Mouse (Mus musculus): ENCODE results near the gene Gstm5. TPM values are rescaled to one million over a fixed set of nuclear protein-coding genes. Genes with fewer than 3 reads are reported as not detected.
"Not testable (repeated sequence)": the region's sequence is repeated elsewhere in the genome, so short reads cannot be mapped to it uniquely, and the experiment has no call there.

Gene Gstm5
- polyA plus RNA-seq, 1 experiment = 20.7 TPM

- no peaks in the 10 kb centered on the region for H3K79me2 ChIP-seq (ENCODE audit: control insufficient read depth, insufficient read depth)
- no peak within 1 kb of the TSS for H3ac ChIP-seq (ENCODE audit: control insufficient read depth, insufficient read length, low read depth)
- H3K36me3 ChIP-seq (ENCODE audit: control insufficient read depth, insufficient read depth) = no peaks in the 10 kb centered on the region
- no peak for TF ChIP-seq MAX (IDR thresholded peaks at IDR 0.05)
- no peak for TF ChIP-seq USF1 (IDR thresholded peaks at IDR 0.05; ENCODE audit: low read depth)
- TF ChIP-seq FOSL1 (IDR thresholded peaks at IDR 0.05; ENCODE audit: insufficient read depth, low read length, poor library complexity, severe bottlenecking) = no peak
- no peak for TF ChIP-seq MYOD1 (IDR thresholded peaks at IDR 0.05; ENCODE audit: control insufficient read depth, insufficient read length, low read depth)
- no peak for TF ChIP-seq CEBPB (IDR thresholded peaks at IDR 0.05; ENCODE audit: low read depth)
- TF ChIP-seq MYOG (IDR thresholded peaks at IDR 0.05; ENCODE audit: control insufficient read depth, extremely low read depth, insufficient read length) = no peak
- TF ChIP-seq CTCF (IDR thresholded peaks at IDR 0.05; ENCODE audit: control insufficient read depth, insufficient read depth, insufficient read length) = no peak
- no peaks in the 10 kb centered on the region for H3K27me3 ChIP-seq (ENCODE audit: control insufficient read depth, insufficient read depth, insufficient read length)
- H3K4me3 ChIP-seq (ENCODE audit: insufficient read depth, poor library complexity, severe bottlenecking) = no peak within 1 kb of the TSS
- no peaks in the 10 kb centered on the region for H3K79me3 ChIP-seq (ENCODE audit: low read depth)
These were observed 18.6 kb upstream of the Gstm5 start, which contains the start of gene Eps8l3 for GRCm38 (mm10) chr3:107877005-107877404. Eps8l3 (plus strand) TSS chr3:107877229.

GRCm38 (mm10) chr3:107877747-107878736 is 17.6 kb upstream of the Gstm5 start:
- TF ChIP-seq USF1 (IDR thresholded peaks at IDR 0.05; ENCODE audit: low read depth) (no peak), CTCF (IDR thresholded peaks at IDR 0.05; ENCODE audit: control insufficient read depth, insufficient read depth, insufficient read length) (no peak), MYOD1 (IDR thresholded peaks at IDR 0.05; ENCODE audit: control insufficient read depth, insufficient read length, low read depth) (no peak), MAX (IDR thresholded peaks at IDR 0.05) (no peak), FOSL1 (IDR thresholded peaks at IDR 0.05; ENCODE audit: insufficient read depth, low read length, poor library complexity, severe bottlenecking) (no peak), MYOG (IDR thresholded peaks at IDR 0.05; ENCODE audit: control insufficient read depth, extremely low read depth, insufficient read length) (no peak), CEBPB (IDR thresholded peaks at IDR 0.05; ENCODE audit: low read depth) (no peak)

GRCm38 (mm10) chr3:107887674-107888495 is 7.7 kb upstream of the Gstm5 start:
- Histone ChIP-seq H3K4me3 (ENCODE audit: insufficient read depth, poor library complexity, severe bottlenecking) (no peak overlapping the region), H3ac (ENCODE audit: control insufficient read depth, insufficient read length, low read depth) (no peak overlapping the region), H3K79me2 (ENCODE audit: control insufficient read depth, insufficient read depth) (no peaks in the 10 kb centered on the region), H3K27me3 (ENCODE audit: control insufficient read depth, insufficient read depth, insufficient read length) (no peaks in the 10 kb centered on the region), H3K36me3 (ENCODE audit: control insufficient read depth, insufficient read depth) (no peaks in the 10 kb centered on the region), H3K79me3 (ENCODE audit: low read depth) (no peaks in the 10 kb centered on the region)
- no peak for TF ChIP-seq MYOD1 (IDR thresholded peaks at IDR 0.05; ENCODE audit: control insufficient read depth, insufficient read length, low read depth)
- no peak for TF ChIP-seq USF1 (IDR thresholded peaks at IDR 0.05; ENCODE audit: low read depth)
- TF ChIP-seq CEBPB (IDR thresholded peaks at IDR 0.05; ENCODE audit: low read depth) = no peak
- no peak for TF ChIP-seq CTCF (IDR thresholded peaks at IDR 0.05; ENCODE audit: control insufficient read depth, insufficient read depth, insufficient read length)
- TF ChIP-seq FOSL1 (IDR thresholded peaks at IDR 0.05; ENCODE audit: insufficient read depth, low read length, poor library complexity, severe bottlenecking) = no peak
- no peak for TF ChIP-seq MAX (IDR thresholded peaks at IDR 0.05)
- TF ChIP-seq MYOG (IDR thresholded peaks at IDR 0.05; ENCODE audit: control insufficient read depth, extremely low read depth, insufficient read length) = no peak

More at GRCm38 (mm10) chr3:107877747-107878736, 17.6 kb upstream of the Gstm5 start:
- Histone ChIP-seq H3K79me2 (ENCODE audit: control insufficient read depth, insufficient read depth) (no peaks in the 10 kb centered on the region), H3ac (ENCODE audit: control insufficient read depth, insufficient read length, low read depth) (no peak overlapping the region), H3K36me3 (ENCODE audit: control insufficient read depth, insufficient read depth) (no peaks in the 10 kb centered on the region), H3K27me3 (ENCODE audit: control insufficient read depth, insufficient read depth, insufficient read length) (no peaks in the 10 kb centered on the region), H3K79me3 (ENCODE audit: low read depth) (no peaks in the 10 kb centered on the region), H3K4me3 (ENCODE audit: insufficient read depth, poor library complexity, severe bottlenecking) (no peak overlapping the region)

GRCm38 (mm10) chr3:107889236-107889635 is 6.4 kb upstream of the Gstm5 start:
- H3K79me3 ChIP-seq (ENCODE audit: low read depth); H3K27me3 ChIP-seq (ENCODE audit: control insufficient read depth, insufficient read depth, insufficient read length); H3K79me2 ChIP-seq (ENCODE audit: control insufficient read depth, insufficient read depth); H3K4me3 ChIP-seq (ENCODE audit: insufficient read depth, poor library complexity, severe bottlenecking); H3ac ChIP-seq (ENCODE audit: control insufficient read depth, insufficient read length, low read depth); H3K36me3 ChIP-seq (ENCODE audit: control insufficient read depth, insufficient read depth): not testable (repeated sequence)

GRCm38 (mm10) chr3:107895194-107895719 is 364 bp upstream of the Gstm5 start:
- TF ChIP-seq MYOG (IDR thresholded peaks at IDR 0.05; ENCODE audit: control insufficient read depth, extremely low read depth, insufficient read length) = no peak
- TF ChIP-seq CTCF (IDR thresholded peaks at IDR 0.05; ENCODE audit: control insufficient read depth, insufficient read depth, insufficient read length) = no peak
- no peak for TF ChIP-seq USF1 (IDR thresholded peaks at IDR 0.05; ENCODE audit: low read depth)
- TF ChIP-seq MYOD1 (IDR thresholded peaks at IDR 0.05; ENCODE audit: control insufficient read depth, insufficient read length, low read depth) = no peak
- no peak for TF ChIP-seq FOSL1 (IDR thresholded peaks at IDR 0.05; ENCODE audit: insufficient read depth, low read length, poor library complexity, severe bottlenecking)
- TF ChIP-seq CEBPB (IDR thresholded peaks at IDR 0.05; ENCODE audit: low read depth) = no peak
- TF ChIP-seq MAX (IDR thresholded peaks at IDR 0.05) = no peak
- Histone ChIP-seq H3K36me3 (ENCODE audit: control insufficient read depth, insufficient read depth) (no peaks in the 10 kb centered on the region), H3ac (ENCODE audit: control insufficient read depth, insufficient read length, low read depth) (no peak overlapping the region), H3K27me3 (ENCODE audit: control insufficient read depth, insufficient read depth, insufficient read length) (no peaks in the 10 kb centered on the region), H3K79me2 (ENCODE audit: control insufficient read depth, insufficient read depth) (no peaks in the 10 kb centered on the region), H3K79me3 (ENCODE audit: low read depth) (no peaks in the 10 kb centered on the region), H3K4me3 (ENCODE audit: insufficient read depth, poor library complexity, severe bottlenecking) (no peak overlapping the region)
